Mouse (Mus musculus) spleen, adult 2 months (tissue): ENCODE measurements around the gene Brd3.

Source experiments
- CTCF ChIP-seq: fragments of 200-500 bp; IDR thresholded peaks from 2 replicates; pipeline ENCODE4 v1.5.1; 2011; ENCODE audit warnings: mild to moderate bottlenecking, inconsistent platforms; ENCODE audit not compliant: insufficient read depth, insufficient read length, insufficient replicate concordance; ENCODE audit errors: extremely low read depth
- POLR2A ChIP-seq: fragments of 200-500 bp; IDR thresholded peaks from 2 replicates; pipeline ENCODE4 v1.6.1; 2011; ENCODE audit warnings: low read depth, low read length, inconsistent platforms

DNA sequence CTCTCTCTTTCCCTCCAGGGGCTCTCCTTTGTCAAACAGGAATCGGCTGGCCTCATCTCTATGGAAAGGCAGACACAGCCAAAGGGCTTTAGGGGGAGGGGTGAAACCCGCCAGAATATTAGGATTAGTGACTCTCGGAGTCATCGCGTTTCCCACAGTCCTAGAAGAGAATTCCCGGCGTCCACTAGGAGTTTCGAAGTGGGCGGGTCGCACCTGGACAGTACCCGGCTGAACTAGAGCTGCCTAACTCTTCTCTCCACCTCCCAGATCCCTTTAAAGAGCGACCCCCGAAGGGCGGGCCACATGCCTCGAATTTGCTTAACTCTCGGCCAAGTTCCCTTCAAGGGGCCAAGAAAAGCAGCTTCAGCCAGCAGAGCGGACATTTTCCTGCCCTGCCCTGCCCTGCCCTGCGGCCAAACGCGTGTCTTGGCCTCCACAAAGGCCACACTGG lies 82.3 kb downstream of the Brd3 start:
- TF ChIP-seq CTCF (no peak), POLR2A (no peak)
